Mouse (Mus musculus) heart, embryonic 12.5 days (tissue): ENCODE results near the gene Igsf10. TPM values are rescaled to one million over a fixed set of nuclear protein-coding genes. Genes with fewer than 3 reads are reported as not detected.

Experiments
- ATAC-seq: fragments of 200-750 bp; cut with Nextera tagmentation; 2 replicates; pipeline ENCODE4 v1.8.0; 2017; ENCODE audit warnings: moderate TSS enrichment, moderate library complexity; ENCODE audit not compliant: insufficient number of reproducible peaks, low FRiP score
- H3K27ac ChIP-seq: fragments of 300-500 bp; sonication (generic); 2 replicates; pipeline ENCODE4 v1.5.1; 2016; ENCODE audit warnings: mild to moderate bottlenecking, moderate library complexity; ENCODE audit not compliant: poor library complexity, severe bottlenecking
- H3K27me3 ChIP-seq: fragments of 300-500 bp; sonication (generic); replicated peaks from 2 replicates; pipeline ENCODE4 v1.6.1; 2016; ENCODE audit warnings: mild to moderate bottlenecking, moderate library complexity
- H3K36me3 ChIP-seq: fragments of 300-500 bp; sonication (generic); 2 replicates; pipeline ENCODE4 v1.6.1; 2016; ENCODE audit warnings: mild to moderate bottlenecking, moderate library complexity
- H3K4me1 ChIP-seq: fragments of 300-500 bp; sonication (generic); replicated peaks from 2 replicates; pipeline ENCODE4 v1.6.1; 2016; ENCODE audit warnings: mild to moderate bottlenecking
- H3K4me2 ChIP-seq: fragments of 300-500 bp; sonication (generic); 2 replicates; pipeline ENCODE4 v1.6.1; 2016; ENCODE audit warnings: mild to moderate bottlenecking, moderate library complexity
- H3K4me3 ChIP-seq: fragments of 300-500 bp; sonication (generic); 2 replicates; pipeline ENCODE4 v1.5.1; 2016; ENCODE audit warnings: mild to moderate bottlenecking
- H3K9ac ChIP-seq: fragments of 300-500 bp; sonication (generic); 2 replicates; pipeline ENCODE4 v1.6.1; 2016; ENCODE audit warnings: mild to moderate bottlenecking, moderate library complexity
- H3K9me3 ChIP-seq: fragments of 300-500 bp; sonication (generic); replicated peaks from 2 replicates; pipeline ENCODE4 v1.6.1; 2016; ENCODE audit warnings: mild to moderate bottlenecking, moderate library complexity
- WGBS: fragments of 180-500 bp; shearing (Covaris S2); methylation state at CpG from one replicate; pipeline ENCODE4 v1.1.7; 2016; 5-methylcytosine and 5-hydroxymethylcytosine counted together
- polyA plus RNA-seq: library from polyadenylated mRNA; unstranded; fragments of >200 nt; fragmentation: Nextera tagmentation; extraction: Ambion mirVana; gene quantifications from 2 replicates; pipeline ENCODE4 v1.2.1, GENCODE M21; 2016

Igsf10 gene
- polyA plus RNA-seq, 1 experiment from 2014 or later = 2.1 TPM

GRCm38 (mm10) chr3:59278620-59279019 lies 65.6 kb downstream of the Igsf10 start:
- Histone ChIP-seq H3K4me1 (no peaks in the 10 kb centered on the region), H3K36me3 (peaks cover 4% of the 10 kb centered on the region; the same call in 1 of the 2 replicates), H3K27ac (no peak overlapping the region), H3K27me3 (no peaks in the 10 kb centered on the region), H3K9ac (no peak overlapping the region), H3K9me3 (no peaks in the 10 kb centered on the region), H3K4me2 (no peak overlapping the region), H3K4me3 (no peak overlapping the region)
- no peak for ATAC-seq

GRCm38 (mm10) chr3:59278254-59278533 lies 66.0 kb downstream of the Igsf10 start:
- H3K4me3 ChIP-seq = no peak overlapping the region
- peaks cover 4% of the 10 kb centered on the region; the same call in 1 of the 2 replicates for H3K36me3 ChIP-seq
- no peak overlapping the region for H3K27ac ChIP-seq
- H3K27me3 ChIP-seq = no peaks in the 10 kb centered on the region
- no peak overlapping the region for H3K4me2 ChIP-seq
- H3K9me3 ChIP-seq = no peaks in the 10 kb centered on the region
- no peak for ATAC-seq
- WGBS = 77% methylated on average over 3 of the region's 3 CpGs
- H3K4me1 ChIP-seq = no peaks in the 10 kb centered on the region
- H3K9ac ChIP-seq = no peak overlapping the region

- H3K27me3 ChIP-seq = no peaks in the 10 kb centered on the region
- 53% methylated on average over 3 of the region's 3 CpGs for WGBS
- no peak overlapping the region for H3K27ac ChIP-seq
- no peak overlapping the region for H3K9ac ChIP-seq
- H3K36me3 ChIP-seq = peaks cover 4% of the 10 kb centered on the region; the same call in 1 of the 2 replicates
- no peak overlapping the region for H3K4me2 ChIP-seq
- H3K4me1 ChIP-seq = no peaks in the 10 kb centered on the region
- H3K9me3 ChIP-seq = no peaks in the 10 kb centered on the region
- no peak for ATAC-seq
- H3K4me3 ChIP-seq = no peak overlapping the region
Observed at GRCm38 (mm10) chr3:59277502-59278253, 66.5 kb downstream of the Igsf10 start.

GRCm38 (mm10) chr3:59270811-59271210 lies 73.4 kb downstream of the Igsf10 start:
- WGBS = 90% methylated on average over 6 of the region's 6 CpGs
- no peak overlapping the region for H3K4me2 ChIP-seq
- no peak overlapping the region for H3K27ac ChIP-seq
- H3K4me1 ChIP-seq = no peaks in the 10 kb centered on the region
- no peak for ATAC-seq
- H3K9me3 ChIP-seq = no peaks in the 10 kb centered on the region
- no peak overlapping the region for H3K4me3 ChIP-seq
- H3K36me3 ChIP-seq = peaks cover 16% of the 10 kb centered on the region
- no peak overlapping the region for H3K9ac ChIP-seq
- H3K27me3 ChIP-seq = no peaks in the 10 kb centered on the region

Other genes starting within 250 kb of the Igsf10 start
- gene Gpr171, start 242.6 kb downstream of the Igsf10 start, polyA plus RNA-seq = 1.6 TPM in 2 replicates
- 1.1 and 1.8 TPM in 2 replicates for gene P2ry14, start 190.8 kb downstream of the Igsf10 start, polyA plus RNA-seq
- 0.14 TPM in 1 of 2 replicates, not detected in the other for gene Gpr87, start 149.3 kb downstream of the Igsf10 start, polyA plus RNA-seq
- 0.45 and 0.79 TPM in 2 replicates for gene P2ry13, start 133.5 kb downstream of the Igsf10 start, polyA plus RNA-seq
- 1.5 and 2.1 TPM in 2 replicates for gene P2ry12, start 81.5 kb downstream of the Igsf10 start, polyA plus RNA-seq